Mouse (Mus musculus) heart, embryonic 14.5 days (tissue): ENCODE measurements around the gene Zfp982. TPM values are rescaled to one million over a fixed set of nuclear protein-coding genes. Genes with fewer than 3 reads are reported as not detected.
"Not testable (repeated sequence)": the region's sequence is repeated elsewhere in the genome, so short reads cannot be mapped to it uniquely, and the experiment has no call there.

ENCODE experiments used
- ATAC-seq: fragments of 200-750 bp; cut with Nextera tagmentation; 2 replicates; pipeline ENCODE4 v1.8.0; 2017; ENCODE audit warnings: low read depth, moderate TSS enrichment; ENCODE audit not compliant: insufficient number of reproducible peaks, insufficient read depth, low FRiP score
- H3K27ac ChIP-seq, 2 experiments: fragments of 200-500 bp in 1 of 2; fragments of 300-500 bp in 1 of 2; sonication (generic) in 1 of 2; replicated peaks in 1 of 2; 2 replicates each; pipeline ENCODE4 v1.5.1; 2012 to 2014; ENCODE audit warnings: low read depth in 2 of 2, low read length in 2 of 2, control low read depth in 1 of 2, mild to moderate bottlenecking in 1 of 2, mixed read lengths in 1 of 2; ENCODE audit not compliant: control insufficient read depth in 1 of 2, insufficient read depth in 1 of 2
- H3K27me3 ChIP-seq: fragments of 300-500 bp; sonication (generic); 2 replicates; pipeline ENCODE4 v1.6.1; 2014; ENCODE audit warnings: mild to moderate bottlenecking, low read length, control low read depth; ENCODE audit not compliant: control insufficient read depth, insufficient read depth
- H3K36me3 ChIP-seq: fragments of 300-500 bp; sonication (generic); 2 replicates; pipeline ENCODE4 v1.6.1; 2014; ENCODE audit warnings: mild to moderate bottlenecking, control low read depth, low read length, mixed read lengths; ENCODE audit not compliant: control insufficient read depth, insufficient read depth
- H3K4me1 ChIP-seq, 2 experiments: fragments of 200-500 bp in 1 of 2; fragments of 300-500 bp in 1 of 2; sonication (generic) in 1 of 2; 2 replicates each; pipeline ENCODE4 v1.6.1; 2012 to 2014; ENCODE audit warnings: low read length in 2 of 2, control low read depth in 1 of 2, mixed read lengths in 1 of 2; ENCODE audit not compliant: control insufficient read depth in 2 of 2, insufficient read depth in 2 of 2
- H3K4me2 ChIP-seq: fragments of 300-500 bp; sonication (generic); 2 replicates; pipeline ENCODE4 v1.6.1; 2014; ENCODE audit warnings: mild to moderate bottlenecking, low read length
- H3K4me3 ChIP-seq, 2 experiments: fragments of 200-500 bp in 1 of 2; fragments of 300-500 bp in 1 of 2; sonication (generic) in 1 of 2; 2 replicates each; pipeline ENCODE4 v1.5.1; 2012 to 2014; ENCODE audit warnings: low read length in 2 of 2, mild to moderate bottlenecking in 2 of 2, control low read depth in 1 of 2, low read depth in 1 of 2, moderate library complexity in 1 of 2; ENCODE audit not compliant: control insufficient read depth in 1 of 2, insufficient read depth in 1 of 2
- H3K9ac ChIP-seq: fragments of 300-500 bp; sonication (generic); 2 replicates; pipeline ENCODE4 v1.6.1; 2014; ENCODE audit warnings: mild to moderate bottlenecking, low read length
- H3K9me3 ChIP-seq: fragments of 300-500 bp; sonication (generic); 2 replicates; pipeline ENCODE4 v1.6.1; 2016; ENCODE audit warnings: low read length, control low read depth; ENCODE audit not compliant: control insufficient read depth
- WGBS: fragments of 180-500 bp; shearing (Covaris S2); extraction: QIAGEN DNeasy Blood & Tissue Kit; methylation state at CpG from one replicate; pipeline ENCODE4 v1.1.7; 2014; 5-methylcytosine and 5-hydroxymethylcytosine counted together
- polyA plus RNA-seq: library from polyadenylated mRNA; unstranded; fragments of >200 nt; fragmentation: Nextera tagmentation; extraction: Ambion mirVana; gene quantifications from 2 replicates; pipeline ENCODE4 v1.2.1, GENCODE M21; 2014

Zfp982 gene
- polyA plus RNA-seq, 1 experiment from 2014 or later, result 8.8 TPM

GRCm38 (mm10) chr4:147537702-147538101 lies 45.5 kb downstream of the Zfp982 start:
- no peaks in the 10 kb centered on the region for H3K36me3 ChIP-seq
- H3K9me3 ChIP-seq, result peaks cover 43% of the 10 kb centered on the region
- 74% methylated on average over 2 of the region's 2 CpGs for WGBS
- no peak for ATAC-seq
- H3K4me2 ChIP-seq, result no peak overlapping the region
- H3K27ac ChIP-seq, result no peak overlapping the region
- no peak overlapping the region for H3K9ac ChIP-seq
- H3K4me3 ChIP-seq, result no peak overlapping the region
- no peaks in the 10 kb centered on the region for H3K27me3 ChIP-seq
- H3K4me1 ChIP-seq, result no peaks in the 10 kb centered on the region

GRCm38 (mm10) chr4:147539918-147540317 lies 47.7 kb downstream of the Zfp982 start, which contains the start of gene Gm16503:
Gene Gm16503, plus strand, starts transcription at chr4:147540218.
- H3K4me1 ChIP-seq, H3K36me3 ChIP-seq, H3K4me2 ChIP-seq, H3K27ac ChIP-seq, H3K9ac ChIP-seq, H3K27me3 ChIP-seq, H3K4me3 ChIP-seq, ATAC-seq: not testable (repeated sequence)
- WGBS, result 74% methylated on average over 3 of the region's 3 CpGs
- H3K9me3 ChIP-seq, result peaks cover 46% of the 10 kb centered on the region

- no peaks in the 10 kb centered on the region for H3K4me1 ChIP-seq
- no peaks in the 10 kb centered on the region for H3K27me3 ChIP-seq
- H3K4me3 ChIP-seq, result no peak overlapping the region
- no peak overlapping the region for H3K9ac ChIP-seq
- no peaks in the 10 kb centered on the region for H3K36me3 ChIP-seq
- peaks cover 34% of the 10 kb centered on the region for H3K9me3 ChIP-seq
- H3K4me2 ChIP-seq, result no peak overlapping the region
- H3K27ac ChIP-seq, result no peak overlapping the region
- ATAC-seq, result no peak
Observed at GRCm38 (mm10) chr4:147541105-147541504, 48.9 kb downstream of the Zfp982 start.

GRCm38 (mm10) chr4:147553071-147553470 lies 60.9 kb downstream of the Zfp982 start, which contains the start of gene Zfp985:
Gene Zfp985, plus strand, starts transcription at chr4:147553277.
- H3K9ac ChIP-seq, H3K4me3 ChIP-seq, ATAC-seq, H3K27ac ChIP-seq, H3K4me2 ChIP-seq, H3K4me1 ChIP-seq, H3K36me3 ChIP-seq, H3K27me3 ChIP-seq: not testable (repeated sequence)
- 63% methylated on average over 5 of the region's 5 CpGs for WGBS
- H3K9me3 ChIP-seq, result peaks cover 18% of the 10 kb centered on the region; the same call in 1 of the 2 replicates

- not testable (repeated sequence) for H3K4me2 ChIP-seq, H3K27me3 ChIP-seq, H3K36me3 ChIP-seq, H3K9ac ChIP-seq, ATAC-seq, H3K27ac ChIP-seq, H3K4me3 ChIP-seq, H3K4me1 ChIP-seq
- H3K9me3 ChIP-seq, result peaks cover 18% of the 10 kb centered on the region; the same call in 1 of the 2 replicates
- 67% methylated on average over 2 of the region's 2 CpGs for WGBS
Observed at GRCm38 (mm10) chr4:147554361-147554760, 62.1 kb downstream of the Zfp982 start.

GRCm38 (mm10) chr4:147556921-147557320 lies 64.7 kb downstream of the Zfp982 start:
- WGBS, result 39% methylated on average over 1 of the region's 1 CpGs
- not testable (repeated sequence) for H3K36me3 ChIP-seq, H3K9ac ChIP-seq, H3K4me1 ChIP-seq, H3K4me3 ChIP-seq, H3K27me3 ChIP-seq, H3K4me2 ChIP-seq, ATAC-seq, H3K27ac ChIP-seq, H3K9me3 ChIP-seq

- not testable (repeated sequence) for H3K27me3 ChIP-seq, H3K27ac ChIP-seq, H3K36me3 ChIP-seq, H3K9ac ChIP-seq, H3K9me3 ChIP-seq, H3K4me2 ChIP-seq, H3K4me1 ChIP-seq, H3K4me3 ChIP-seq, ATAC-seq
Observed at GRCm38 (mm10) chr4:147558011-147558410, 65.8 kb downstream of the Zfp982 start.

GRCm38 (mm10) chr4:147559096-147559495 lies 66.9 kb downstream of the Zfp982 start:
- H3K4me1 ChIP-seq, H3K4me3 ChIP-seq, ATAC-seq, H3K9ac ChIP-seq, H3K36me3 ChIP-seq, H3K27ac ChIP-seq, H3K9me3 ChIP-seq, H3K27me3 ChIP-seq, H3K4me2 ChIP-seq: not testable (repeated sequence)
- WGBS, result 28% methylated on average over 1 of the region's 1 CpGs
